Mouse (Mus musculus) liver, adult 2 months (tissue): ENCODE measurements around the gene Emd.

Experiments used
- CTCF ChIP-seq: fragments of 200-500 bp; IDR thresholded peaks from 2 replicates; pipeline ENCODE4 v1.5.1; 2011; ENCODE audit warnings: low read depth, low read length, control low read depth
- POLR2A ChIP-seq: fragments of 200-500 bp; IDR thresholded peaks from 2 replicates; pipeline ENCODE4 v1.6.1; 2011; ENCODE audit warnings: low read length, control low read depth; ENCODE audit not compliant: insufficient read depth; ENCODE audit errors: extremely low read depth

- TF ChIP-seq POLR2A (no peak), CTCF (no peak)
These were observed 540 bp downstream of the Emd start for GRCm38 (mm10) chrX:74254888-74255565.
